Mouse (Mus musculus): Measurements from ENCODE around the gene Ntrk1. TPM values are rescaled to one million over a fixed set of nuclear protein-coding genes. Genes with fewer than 3 reads are reported as not detected.
A peak's percentile ranks its signal among the peaks of the same experiment; 100 is the strongest.

Gene Ntrk1
- polyA plus RNA-seq, 1 experiment from 2014 or later: not detected

DNA sequence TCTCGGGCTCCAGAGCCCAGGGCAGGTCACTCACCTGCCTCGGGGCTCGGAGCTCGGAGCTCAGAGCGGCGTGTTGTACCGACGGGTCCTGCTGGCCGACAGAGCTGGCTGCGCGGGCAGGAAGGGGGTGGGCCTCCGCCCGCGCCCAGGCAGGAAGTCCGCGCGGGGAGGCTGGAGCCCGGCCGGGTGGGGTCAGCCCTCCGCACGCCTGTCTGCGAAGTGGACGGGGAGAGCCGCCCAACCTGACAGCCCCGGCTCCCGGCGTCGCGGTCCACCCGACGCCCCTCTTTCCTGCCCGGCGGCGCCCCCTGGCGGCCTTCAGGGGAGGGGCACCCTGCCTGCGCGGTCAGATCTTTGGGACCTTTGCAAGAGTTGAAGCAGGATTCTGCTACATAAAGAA lies 26.1 kb downstream of the Ntrk1 start:
- peak; percentile 51 for ATAC-seq
- in situ Hi-C loops (cut with MboI; ENCODE audit: low pct_unique_long_range_greater_than_20kb): no loop called here
- CTCF ChIA-PET: interaction anchor here (0.9 to 7.4 kb wide), 18 partner anchors 9 to 192 kb away, joined by 3 to 60 read pairs (median 6); partner anchors contain the start of genes Lrrc71 and Ntrk1
- no peak for DNase-seq (ENCODE audit: low read depth, low spot score)
- POLR2A ChIA-PET: interaction anchor here (0.7 to 1.7 kb wide), 6 partner anchors 11 to 1632 kb away, joined by 3 to 6 read pairs (median 3); partner anchors contain the start of gene Lrrc71
- TF ChIP-seq CTCF (IDR thresholded peaks at IDR 0.05): no peak
- H3K27me3 ChIP-seq: peaks cover 18% of the 10 kb centered on the region

DNA sequence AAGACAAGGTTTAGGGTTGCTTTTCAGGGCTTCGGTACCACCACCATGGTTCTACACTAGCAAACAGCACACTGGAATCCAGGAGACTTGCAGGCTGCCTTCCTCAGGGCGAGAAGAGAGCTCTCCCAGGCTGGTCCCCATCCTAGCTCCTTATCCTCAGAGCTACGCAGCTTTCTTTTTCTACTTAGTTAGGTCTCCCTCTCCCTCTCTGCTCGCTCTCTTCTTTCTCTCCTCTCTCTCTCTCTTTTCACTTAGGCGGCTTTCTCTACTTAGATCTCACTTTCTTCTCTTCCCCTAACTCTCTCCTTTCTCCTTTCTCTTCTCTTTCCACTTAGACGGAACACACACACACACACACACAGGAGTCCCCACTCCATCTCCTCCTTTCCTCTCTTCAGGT lies 26.5 kb downstream of the Ntrk1 start:
- ATAC-seq: no peak
- peaks cover 14% of the 10 kb centered on the region for H3K27me3 ChIP-seq
- POLR2A ChIA-PET: interaction anchor here (1.0 to 1.7 kb wide), 4 partner anchors 10 to 226 kb away, joined by 3 to 6 read pairs (median 4); partner anchors contain the start of gene Lrrc71
- CTCF ChIA-PET: interaction anchor here (0.9 to 7.4 kb wide), 16 partner anchors 9 to 192 kb away, joined by 3 to 60 read pairs (median 6); partner anchors contain the start of genes Lrrc71 and Ntrk1
- DNase-seq (ENCODE audit: low read depth, low spot score): no peak
- in situ Hi-C loops (cut with MboI; ENCODE audit: low pct_unique_long_range_greater_than_20kb): no loop called here
- TF ChIP-seq CTCF (IDR thresholded peaks at IDR 0.05): no peak

DNA sequence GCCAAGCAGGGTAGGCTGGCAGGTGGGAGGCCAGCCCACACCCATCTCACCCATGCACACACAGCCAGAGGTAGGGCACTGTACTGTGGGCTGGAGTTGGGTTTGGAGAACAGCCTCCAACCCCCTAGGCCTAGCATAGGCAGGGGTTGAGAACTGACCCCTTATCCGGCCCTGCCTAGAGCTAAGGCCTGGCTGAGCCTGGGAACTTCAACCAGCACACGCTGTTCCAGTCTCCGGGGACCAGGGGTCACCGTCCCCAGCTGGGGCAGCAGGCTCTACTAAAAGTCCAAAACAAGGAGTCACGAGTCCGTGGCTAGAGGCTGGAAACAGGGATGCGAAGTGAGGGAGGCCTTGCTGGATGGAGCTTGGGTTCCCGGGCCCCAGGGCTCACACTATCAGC lies 27.2 kb downstream of the Ntrk1 start:
- no peak for DNase-seq (ENCODE audit: low read depth, low spot score)
- no peak for ATAC-seq
- CTCF ChIA-PET: interaction anchor here (0.9 to 7.4 kb wide), 14 partner anchors 12 to 193 kb away, joined by 3 to 60 read pairs (median 9); partner anchors contain the start of genes Lrrc71 and Ntrk1
- POLR2A ChIA-PET: interaction anchor here (1.7 kb wide), 1 partner anchor 19 kb away, joined by 3 read pairs; the partner anchor contains the start of gene Lrrc71
- no peak for TF ChIP-seq CTCF (IDR thresholded peaks at IDR 0.05)
- in situ Hi-C loops (cut with MboI; ENCODE audit: low pct_unique_long_range_greater_than_20kb): no loop called here
- H3K27me3 ChIP-seq: peaks cover 10% of the 10 kb centered on the region

DNA sequence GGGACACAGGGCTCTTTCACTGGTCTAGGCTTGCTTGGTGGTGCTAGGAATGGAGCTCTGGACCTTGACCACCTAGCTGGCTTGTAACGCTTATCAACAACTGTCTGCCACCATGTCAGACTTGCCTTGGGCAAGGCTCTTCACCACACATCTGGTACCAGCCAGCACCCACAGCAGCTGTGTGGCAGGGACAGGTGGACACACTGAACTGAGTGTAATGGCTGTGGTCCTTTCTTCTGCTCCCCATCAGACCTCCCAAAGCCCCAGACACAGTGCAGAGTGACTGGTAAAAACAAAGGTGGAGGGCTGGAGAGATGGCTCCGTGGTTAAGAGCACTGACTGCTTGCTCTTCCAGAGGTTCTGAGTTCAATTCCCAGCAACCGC lies 28.7 kb downstream of the Ntrk1 start:
- in situ Hi-C loops (cut with MboI; ENCODE audit: low pct_unique_long_range_greater_than_20kb): no loop called here
- H3K27me3 ChIP-seq: no peaks in the 10 kb centered on the region
- DNase-seq (ENCODE audit: low read depth, low spot score) (no peak), ATAC-seq (no peak)
- no peak for TF ChIP-seq CTCF (IDR thresholded peaks at IDR 0.05)
- CTCF ChIA-PET: interaction anchor here (2.3 to 7.4 kb wide), 2 partner anchors 11 to 72 kb away, joined by 10 to 60 read pairs; no protein-coding TSS in a partner anchor
- POLR2A ChIA-PET: no interaction called here

DNA sequence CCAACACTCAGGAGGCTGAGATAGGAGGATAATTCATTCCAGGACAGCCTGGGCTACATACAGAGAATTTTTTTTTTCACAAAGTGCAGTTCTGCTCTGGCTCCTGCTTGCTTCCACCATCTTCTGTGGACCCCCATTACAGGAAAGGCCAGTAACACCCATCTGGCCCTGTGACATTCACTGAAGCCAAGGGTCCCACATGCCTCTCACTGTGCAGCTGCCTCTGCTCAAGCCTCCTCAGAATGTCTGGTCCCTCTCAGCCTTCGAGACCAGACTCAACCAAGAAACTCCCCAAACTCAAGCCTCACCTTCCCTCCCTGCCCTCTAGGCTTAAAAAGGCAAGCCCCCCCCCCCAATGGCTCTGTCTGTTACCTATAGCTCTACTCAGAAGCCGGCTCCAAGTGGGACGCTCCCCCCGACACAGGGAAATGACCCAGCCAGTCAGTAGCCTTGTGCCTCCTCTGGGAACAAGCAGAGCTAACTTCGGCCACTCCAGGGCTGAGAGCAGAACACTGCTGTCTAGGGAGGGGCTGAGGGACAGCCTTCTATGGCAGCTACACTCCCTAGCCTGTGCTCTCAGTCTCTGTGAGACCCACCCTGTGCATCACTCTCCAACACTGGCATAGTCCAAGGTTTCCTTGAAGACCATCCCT lies 29.2 kb downstream of the Ntrk1 start:
- no peaks in the 10 kb centered on the region for H3K27me3 ChIP-seq
- ATAC-seq (no peak), DNase-seq (ENCODE audit: low read depth, low spot score) (no peak)
- TF ChIP-seq CTCF (IDR thresholded peaks at IDR 0.05): no peak
- in situ Hi-C loops (cut with MboI; ENCODE audit: low pct_unique_long_range_greater_than_20kb): no loop called here
- ChIA-PET CTCF (interaction anchor here (1.9 to 7.4 kb wide), 3 partner anchors 10 to 73 kb away, joined by 8 to 60 read pairs (median 10); no protein-coding TSS in a partner anchor), POLR2A (no interaction called here)

DNA sequence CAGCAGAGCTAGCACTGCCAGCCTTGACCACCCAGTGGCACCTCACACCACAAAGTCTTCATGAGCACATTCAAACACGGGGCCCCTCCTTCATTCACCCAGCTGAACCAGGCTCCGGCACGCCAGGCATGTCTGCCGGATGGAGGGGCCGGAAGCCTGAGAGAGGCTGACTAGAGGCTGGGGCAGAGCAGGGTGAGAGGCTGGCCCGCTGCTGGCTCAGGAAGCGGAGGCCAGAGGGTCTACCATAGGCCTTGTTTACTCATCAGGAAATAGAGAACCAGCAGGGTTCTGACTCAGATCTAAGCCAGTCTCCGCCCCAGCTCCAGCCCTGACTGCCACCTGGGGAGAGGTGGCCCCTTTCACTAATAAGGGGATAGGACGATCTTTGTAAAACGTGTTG lies 29.9 kb downstream of the Ntrk1 start:
- no peak for TF ChIP-seq CTCF (IDR thresholded peaks at IDR 0.05)
- DNase-seq (ENCODE audit: low read depth, low spot score) (no peak), ATAC-seq (no peak)
- in situ Hi-C loops (cut with MboI; ENCODE audit: low pct_unique_long_range_greater_than_20kb): no loop called here
- no peaks in the 10 kb centered on the region for H3K27me3 ChIP-seq
- ChIA-PET POLR2A (no interaction called here), CTCF (interaction anchor here (1.9 kb wide), 1 partner anchor 9 kb away, joined by 8 read pairs; no protein-coding TSS in a partner anchor)

DNA sequence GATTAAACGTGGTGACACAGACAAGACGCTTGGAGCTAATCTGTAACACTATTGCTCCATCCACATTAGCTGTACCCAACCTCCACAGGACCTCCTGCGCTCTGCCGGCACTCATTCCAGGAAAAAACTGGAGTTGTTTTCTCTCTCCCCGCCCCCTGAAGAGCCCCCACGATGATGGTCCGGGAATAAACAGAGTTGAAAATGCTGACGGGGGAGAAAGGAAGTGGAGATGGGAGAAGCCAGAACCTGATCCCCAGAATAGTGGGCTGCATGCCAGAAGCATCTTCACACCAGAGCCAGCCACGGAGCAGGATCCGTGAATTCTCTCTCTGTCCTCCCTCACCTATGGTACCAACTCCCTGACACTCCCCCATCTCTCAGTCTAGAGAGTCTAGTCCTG lies 30.5 kb downstream of the Ntrk1 start:
- ChIA-PET CTCF (interaction anchor here (1.9 kb wide), 1 partner anchor 8 kb away, joined by 8 read pairs; no protein-coding TSS in a partner anchor), POLR2A (no interaction called here)
- DNase-seq (ENCODE audit: low read depth, low spot score): no peak
- TF ChIP-seq CTCF (IDR thresholded peaks at IDR 0.05): no peak
- in situ Hi-C loops (cut with MboI; ENCODE audit: low pct_unique_long_range_greater_than_20kb): no loop called here
- H3K27me3 ChIP-seq: no peaks in the 10 kb centered on the region
- ATAC-seq: no peak

DNA sequence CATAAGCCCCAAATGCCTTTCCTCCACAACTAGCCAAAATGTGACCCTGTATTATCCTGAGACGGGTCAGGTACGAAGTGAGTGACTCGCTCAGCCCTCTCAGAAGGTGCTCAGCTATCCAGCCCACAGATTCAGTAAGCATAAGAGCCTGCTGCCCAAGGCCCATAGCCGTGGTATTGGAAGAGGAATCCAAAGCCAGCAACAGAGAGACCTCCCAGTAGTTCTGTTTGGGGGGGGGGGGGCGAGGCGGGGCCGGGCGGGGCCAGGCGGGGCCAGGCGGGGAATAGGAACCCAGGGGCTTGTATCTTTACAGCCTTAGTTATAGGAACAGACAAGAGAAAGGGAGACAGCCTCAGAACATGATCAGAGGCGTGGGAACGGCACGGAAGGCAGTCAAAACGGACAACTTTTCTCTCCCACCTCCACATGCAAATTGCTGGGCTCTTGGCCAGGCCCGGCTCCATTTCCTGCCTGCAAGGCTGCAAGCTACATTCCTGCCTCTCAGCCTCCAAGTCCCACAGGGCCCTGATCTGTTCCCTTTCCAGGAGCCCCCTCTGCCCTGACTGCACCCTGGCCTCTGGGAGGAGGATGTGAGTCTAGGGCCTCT lies 31.2 kb downstream of the Ntrk1 start:
- ATAC-seq: no peak
- in situ Hi-C loops (cut with MboI; ENCODE audit: low pct_unique_long_range_greater_than_20kb): no loop called here
- CTCF ChIA-PET: interaction anchor here (1.0 to 1.9 kb wide), 3 partner anchors 8 to 53 kb away, joined by 3 to 8 read pairs (median 3); no protein-coding TSS in a partner anchor

DNA sequence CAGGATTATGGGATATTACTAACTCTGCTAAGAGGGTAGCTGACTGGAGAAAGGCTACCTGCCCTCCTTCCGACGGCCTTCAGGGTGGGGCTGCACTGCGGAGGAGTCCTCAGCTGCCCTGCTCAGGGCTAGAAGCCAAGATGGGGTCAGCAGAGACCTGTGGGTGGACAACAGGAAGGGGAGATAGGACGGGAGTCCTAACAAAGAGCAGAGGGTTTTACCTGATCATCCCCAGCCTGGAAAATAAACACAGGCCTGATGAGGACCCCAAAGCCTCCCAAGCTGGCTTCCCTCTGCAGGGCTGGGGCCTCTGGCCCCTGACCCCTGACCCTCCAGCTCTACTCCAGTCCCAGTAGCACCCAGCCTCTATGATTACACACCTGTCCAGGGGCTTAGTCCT lies 31.8 kb downstream of the Ntrk1 start:
- no peak for ATAC-seq
- CTCF ChIA-PET: interaction anchor here (1.0 to 1.3 kb wide), 2 partner anchors 9 to 54 kb away, joined by 3 read pairs; no protein-coding TSS in a partner anchor
- in situ Hi-C loops (cut with MboI; ENCODE audit: low pct_unique_long_range_greater_than_20kb): no loop called here
- POLR2A ChIA-PET: no interaction called here
- no peak for DNase-seq (ENCODE audit: low read depth, low spot score)
- TF ChIP-seq CTCF (IDR thresholded peaks at IDR 0.05): no peak
- H3K27me3 ChIP-seq: no peaks in the 10 kb centered on the region

More for the DNA sequence above, 31.2 kb downstream of the Ntrk1 start:
- TF ChIP-seq CTCF (IDR thresholded peaks at IDR 0.05): no peak
- POLR2A ChIA-PET: no interaction called here
- no peaks in the 10 kb centered on the region for H3K27me3 ChIP-seq
- DNase-seq (ENCODE audit: low read depth, low spot score): no peak

DNA sequence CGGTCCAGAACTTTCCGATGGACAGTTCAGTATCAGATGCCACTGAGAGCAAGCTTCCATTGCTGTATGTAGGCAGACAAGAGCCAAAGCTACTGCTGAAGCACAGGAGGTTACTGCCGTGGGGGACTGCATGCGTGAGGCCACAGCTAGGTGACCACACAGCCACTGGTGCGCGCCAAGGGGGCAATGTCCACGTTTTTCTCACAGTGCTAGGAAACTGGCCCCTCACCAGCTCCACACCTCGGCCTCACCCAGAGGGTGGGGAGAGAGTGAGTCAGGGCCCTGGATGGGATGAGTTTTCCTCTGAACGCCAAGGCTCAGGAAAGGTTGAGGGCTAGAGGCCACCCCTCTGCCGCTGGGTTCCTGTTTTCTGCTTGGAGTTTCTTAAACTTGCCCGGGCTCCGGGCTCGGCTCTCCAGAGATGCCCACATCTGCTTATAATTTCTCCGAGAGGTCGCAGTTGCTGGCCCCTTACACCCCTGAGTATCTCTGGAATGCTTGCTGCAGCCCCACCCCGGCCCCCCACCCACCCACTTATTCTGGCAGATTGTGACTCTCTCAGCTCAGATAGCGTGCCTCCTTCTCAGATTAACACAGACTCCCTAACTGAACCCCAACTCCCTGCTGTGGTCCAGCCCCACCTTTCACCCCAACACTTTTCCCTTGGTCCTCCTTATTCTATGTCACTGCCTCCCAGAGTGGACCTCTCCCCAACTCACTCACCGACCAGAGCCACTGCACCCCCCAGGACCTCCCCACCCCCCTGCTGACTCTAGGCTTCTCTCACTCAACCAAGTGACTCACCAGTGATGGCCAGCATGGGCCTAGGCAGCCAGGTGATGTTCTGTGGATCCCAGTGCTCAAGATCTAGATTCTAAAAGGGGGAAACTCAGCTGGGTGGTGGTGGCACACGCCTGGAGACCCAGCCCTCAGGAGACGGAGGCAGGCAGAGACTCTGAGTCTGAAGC lies 33.3 kb downstream of the Ntrk1 start:
- in situ Hi-C loops (cut with MboI; ENCODE audit: low pct_unique_long_range_greater_than_20kb): no loop called here

More for the DNA sequence above, 33.3 kb downstream of the Ntrk1 start:
- DNase-seq (ENCODE audit: low read depth, low spot score) (no peak), ATAC-seq (no peak)
- POLR2A ChIA-PET: no interaction called here
- TF ChIP-seq CTCF (IDR thresholded peaks at IDR 0.05): no peak
- CTCF ChIA-PET: interaction anchor here (1.6 to 1.9 kb wide), 2 partner anchors 9 to 12 kb away, joined by 4 to 6 read pairs; no protein-coding TSS in a partner anchor
- H3K27me3 ChIP-seq: no peaks in the 10 kb centered on the region
